Mouse (Mus musculus): ENCODE data around the gene Gm21725.
"Not testable (repeated sequence)": the region's sequence is repeated elsewhere in the genome, so short reads cannot be mapped to it uniquely, and the experiment has no call there.

Gene Gm21725

GRCm38 (mm10) chrY:13348963-13349362, at the start of gene Gm21725:
Gm21725 (minus strand) TSS chrY:13349063.
- not testable (repeated sequence) for DNase-seq (ENCODE audit: low spot score in 2 of 2)

All from right cerebral cortex, postnatal 10 days (tissue).